Mouse (Mus musculus) midbrain, embryonic 14.5 days (tissue): ENCODE results near the gene Camk2n1. TPM values are rescaled to one million over a fixed set of nuclear protein-coding genes. Genes with fewer than 3 reads are reported as not detected.

Source experiments
- polyA plus RNA-seq: library from polyadenylated mRNA; unstranded; fragments of >200 nt; fragmentation: Nextera tagmentation; extraction: Ambion mirVana; gene quantifications from 2 replicates; pipeline ENCODE4 v1.2.1, GENCODE M21; 2014

Gene Camk2n1
- polyA plus RNA-seq, 1 experiment from 2014 or later: 15.4 TPM

Other genes starting within 250 kb of the Camk2n1 start
- 257 and 278 TPM in 2 replicates for gene Hp1bp3, start 238.0 kb upstream of the Camk2n1 start, polyA plus RNA-seq
- 7.7 and 9.4 TPM in 2 replicates for gene Sh2d5, start 203.9 kb upstream of the Camk2n1 start, polyA plus RNA-seq
- gene Kif17, start 203.9 kb upstream of the Camk2n1 start, polyA plus RNA-seq: 2.5 and 2.9 TPM in 2 replicates
- 177 and 184 TPM in 2 replicates for gene Ddost, start 149.6 kb upstream of the Camk2n1 start, polyA plus RNA-seq
- gene Pink1, start 128.0 kb upstream of the Camk2n1 start, polyA plus RNA-seq: 54.1 and 74.7 TPM in 2 replicates
- 2.4 and 4.6 TPM in 2 replicates for gene Cda, start 86.3 kb upstream of the Camk2n1 start, polyA plus RNA-seq
- 5.4 and 6.7 TPM in 2 replicates for gene Fam43b, start 57.8 kb upstream of the Camk2n1 start, polyA plus RNA-seq
- 22.8 and 23.8 TPM in 2 replicates for gene Mul1, start 19.6 kb upstream of the Camk2n1 start, polyA plus RNA-seq
- gene Vwa5b1, start 181.6 kb downstream of the Camk2n1 start, polyA plus RNA-seq: 1.2 and 1.6 TPM in 2 replicates